Mouse (Mus musculus) left cerebral cortex, adult 11 months (tissue): ENCODE data around the gene Tnip2.

ENCODE experiments used
- DNase-seq: peaks from one replicate; pipeline ENCODE4 v3.0.0; 2022; ENCODE audit warnings: low spot score

The Tnip2 gene

DNA sequence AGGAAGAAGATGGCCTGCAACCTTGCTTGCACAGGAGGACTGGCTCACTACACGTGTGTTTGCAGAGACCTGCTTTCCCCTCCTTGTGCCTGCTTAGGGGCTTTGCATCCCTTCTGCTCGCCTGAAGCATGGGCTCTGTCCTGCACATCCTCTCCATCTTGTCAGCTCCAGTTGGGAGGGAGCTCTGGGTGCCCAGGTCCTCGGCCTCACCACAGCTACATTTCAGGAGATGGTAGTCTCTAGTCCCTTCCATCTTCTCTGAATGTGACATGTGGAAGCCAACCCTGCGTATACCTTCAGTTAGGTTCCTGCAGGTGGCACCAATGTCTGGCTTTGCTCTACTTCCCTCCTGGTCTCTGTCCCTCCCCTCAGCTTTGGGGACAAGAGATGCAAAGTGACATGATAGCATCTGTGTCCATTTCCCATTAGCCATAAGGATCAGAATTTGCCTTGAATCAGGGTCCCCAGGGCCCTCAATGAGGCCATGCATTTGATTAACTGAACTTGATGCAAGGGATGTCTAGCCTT lies 10.2 kb upstream of the Tnip2 start:
- no peak for DNase-seq

DNA sequence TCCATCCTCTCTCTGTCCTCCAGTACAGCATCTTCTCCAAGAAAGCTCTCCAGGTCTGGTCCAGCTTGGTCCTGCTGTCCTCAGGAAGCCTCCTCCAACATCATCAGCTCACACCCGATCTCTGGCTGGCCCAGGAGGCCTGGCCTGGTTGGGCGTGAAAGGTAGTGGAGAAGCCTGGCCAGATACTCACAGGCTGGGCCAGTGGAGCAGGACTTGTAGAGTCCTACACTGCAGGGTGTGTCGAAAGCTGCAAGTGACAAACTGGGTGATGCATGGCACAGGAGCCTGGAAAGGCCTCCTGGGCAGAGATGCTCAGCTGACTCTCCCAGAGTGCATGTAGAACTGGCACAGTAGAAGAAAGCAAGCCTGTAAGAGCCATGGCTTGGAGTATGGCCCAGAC lies 7.5 kb upstream of the Tnip2 start:
- DNase-seq = no peak

GRCm38 (mm10) chr5:34520458-34521209 lies 6.8 kb upstream of the Tnip2 start:
- DNase-seq = no peak

DNA sequence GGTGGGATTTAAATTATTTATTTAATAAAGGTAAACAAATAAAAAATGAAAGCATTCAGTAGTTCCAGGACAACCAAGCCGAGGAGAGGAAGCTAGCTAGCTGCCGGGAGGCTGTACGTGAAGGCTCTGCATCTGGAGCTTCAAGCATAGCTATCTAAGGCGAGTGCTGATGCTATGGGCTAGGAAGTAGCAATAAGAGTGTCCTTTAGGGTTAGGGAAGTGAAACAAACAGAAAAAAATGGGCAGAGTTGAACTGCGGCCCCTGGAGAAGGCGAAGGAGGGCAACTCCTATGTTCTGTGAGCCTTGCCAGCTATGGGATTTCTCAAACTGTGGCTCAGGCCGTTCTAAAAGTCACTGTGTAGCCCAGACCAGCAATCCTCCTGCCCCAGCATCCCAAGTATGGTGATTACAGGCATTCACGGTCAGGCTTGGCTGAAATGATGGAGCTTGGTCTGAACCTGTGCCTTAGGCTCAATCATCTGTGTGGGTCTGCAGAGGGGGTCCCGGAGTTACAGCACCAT lies 5.7 kb upstream of the Tnip2 start:
- DNase-seq = no peak

DNA sequence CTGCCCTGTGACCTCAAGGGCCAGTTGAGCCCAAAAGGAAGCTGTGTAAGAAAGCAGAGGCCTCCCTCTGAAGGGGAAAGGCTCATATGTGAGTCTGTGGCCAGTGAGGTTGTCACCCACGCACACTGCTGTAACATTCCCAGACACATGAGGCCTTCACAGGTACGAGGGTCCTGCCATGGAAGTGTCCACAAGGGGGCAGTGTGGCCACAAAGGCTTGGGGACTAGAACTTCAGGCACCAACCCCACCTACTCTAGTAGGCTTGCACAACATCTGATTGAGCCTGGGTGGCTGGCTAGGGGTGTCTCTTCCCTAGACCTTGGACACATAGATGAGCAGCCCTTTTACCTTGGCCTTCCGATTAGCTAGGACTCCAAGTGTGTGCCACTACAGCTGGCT lies 4.1 kb upstream of the Tnip2 start:
- DNase-seq = peak; percentile 68

- no peak for DNase-seq
These were observed 1.3 kb upstream of the Tnip2 start for GRCm38 (mm10) chr5:34515096-34515495.

DNA sequence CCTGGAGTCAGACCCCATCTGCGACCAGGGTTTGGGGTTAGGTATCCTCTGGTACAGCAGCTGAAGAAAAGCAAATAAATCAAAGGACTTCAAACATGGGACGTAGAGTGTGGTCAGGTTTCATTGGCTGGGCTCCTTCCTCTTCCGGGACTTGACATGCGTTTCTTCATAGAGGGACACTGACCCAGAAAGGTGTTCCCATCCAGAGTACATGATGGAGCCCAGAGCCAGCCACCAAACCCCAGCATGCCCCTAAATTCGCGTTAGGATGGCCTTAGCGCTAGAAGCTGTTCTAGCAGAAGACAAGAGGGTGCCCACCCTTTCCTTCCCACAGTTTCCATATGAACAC lies 401 bp upstream of the Tnip2 start:
- DNase-seq = no peak

GRCm38 (mm10) chr5:34512486-34512885 lies 1.3 kb downstream of the Tnip2 start:
- DNase-seq = no peak

DNA sequence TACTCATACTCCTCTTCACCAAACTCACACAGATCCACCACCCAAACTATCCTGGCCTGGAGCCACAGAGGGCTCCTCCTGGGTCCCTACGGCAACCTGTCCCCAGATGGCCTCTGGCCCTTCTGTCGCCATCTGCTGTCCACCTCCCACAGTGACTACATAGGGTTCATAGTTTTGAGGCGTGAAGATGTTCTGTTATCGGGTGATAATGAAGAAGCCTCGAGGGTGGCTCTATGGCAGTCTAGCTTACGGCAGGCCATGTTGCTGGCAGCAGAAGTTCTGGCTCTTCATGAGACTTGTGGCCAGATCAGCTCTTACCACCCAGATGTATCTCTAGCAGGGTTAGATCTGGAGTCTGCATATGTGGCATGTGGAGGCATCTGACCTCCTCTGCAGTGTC lies 11.0 kb downstream of the Tnip2 start:
- no peak for DNase-seq

GRCm38 (mm10) chr5:34502411-34502810 lies 11.4 kb downstream of the Tnip2 start:
- DNase-seq = no peak

GRCm38 (mm10) chr5:34501588-34501987 lies 12.2 kb downstream of the Tnip2 start:
- no peak for DNase-seq

DNA sequence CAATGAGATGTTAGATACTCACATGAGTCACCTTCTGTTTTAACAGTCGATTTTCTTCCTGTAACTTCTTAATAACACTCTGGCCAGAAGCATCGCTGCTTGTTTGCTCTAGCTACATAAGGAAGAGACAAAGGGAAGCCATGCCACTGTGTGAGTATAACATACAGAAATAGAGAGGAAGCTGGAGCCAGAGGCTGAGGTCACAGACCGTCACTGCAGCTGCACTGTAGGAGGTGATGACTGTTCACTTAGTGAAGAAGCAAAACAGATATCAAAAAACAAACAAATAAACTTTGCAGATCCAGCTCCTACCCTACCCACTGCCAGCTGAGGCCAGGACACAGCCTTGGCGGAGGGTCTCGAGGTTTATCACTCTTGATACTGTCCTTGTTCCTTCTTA lies 12.9 kb downstream of the Tnip2 start:
- no peak for DNase-seq

- no peak for DNase-seq
These were observed 17.0 kb downstream of the Tnip2 start for GRCm38 (mm10) chr5:34496745-34497144.

- DNase-seq = no peak
These were observed 24.4 kb downstream of the Tnip2 start for GRCm38 (mm10) chr5:34489418-34489787.

GRCm38 (mm10) chr5:34488741-34489417 lies 24.9 kb downstream of the Tnip2 start:
- DNase-seq = no peak

- DNase-seq = peak; percentile 28
These were observed 26.3 kb downstream of the Tnip2 start for GRCm38 (mm10) chr5:34487320-34488090.

DNA sequence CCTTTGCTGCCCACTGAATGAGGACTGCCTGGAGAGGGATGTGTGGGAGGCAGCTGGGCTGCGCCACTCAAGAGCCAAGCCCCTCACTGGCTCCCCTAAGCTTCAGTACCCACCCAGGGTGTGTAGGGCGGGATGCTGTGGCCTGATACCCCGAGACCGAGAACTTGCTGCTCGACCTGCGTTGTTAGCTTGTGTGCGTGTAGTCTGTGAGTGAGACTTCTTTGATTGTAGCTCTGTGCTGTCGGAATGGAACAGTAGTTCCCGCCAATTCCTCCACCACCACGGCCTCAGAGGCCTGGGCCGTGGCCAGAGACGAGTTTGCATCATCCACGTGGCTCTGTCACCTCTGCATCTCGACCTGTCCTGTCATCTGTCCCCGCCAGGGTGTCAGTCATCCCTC lies 28.1 kb downstream of the Tnip2 start:
- no peak for DNase-seq

- DNase-seq = no peak
These were observed 32.9 kb downstream of the Tnip2 start for GRCm38 (mm10) chr5:34480926-34481325.

GRCm38 (mm10) chr5:34468039-34468775 lies 45.6 kb downstream of the Tnip2 start:
- no peak for DNase-seq

DNA sequence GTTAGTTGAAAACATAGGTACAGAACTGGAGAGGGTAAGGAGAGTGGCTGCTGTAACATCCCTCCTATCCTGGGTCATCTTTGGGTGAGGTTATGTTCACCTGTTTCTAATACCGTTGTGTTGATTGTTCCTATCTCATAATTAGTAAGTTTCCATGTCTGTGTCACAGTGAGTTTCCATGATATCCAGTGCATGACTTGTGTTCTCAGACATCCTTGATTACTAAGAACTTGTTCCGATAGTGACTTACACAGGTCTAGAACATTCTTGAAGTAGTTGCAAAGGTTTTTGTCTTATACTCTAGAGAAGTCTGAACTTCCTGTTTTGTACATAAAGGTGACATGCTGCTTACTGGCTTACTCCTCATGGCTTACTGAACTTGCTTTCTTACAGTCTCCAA lies 47.1 kb downstream of the Tnip2 start:
- no peak for DNase-seq

GRCm38 (mm10) chr5:34466079-34466478 lies 47.7 kb downstream of the Tnip2 start:
- no peak for DNase-seq

DNA sequence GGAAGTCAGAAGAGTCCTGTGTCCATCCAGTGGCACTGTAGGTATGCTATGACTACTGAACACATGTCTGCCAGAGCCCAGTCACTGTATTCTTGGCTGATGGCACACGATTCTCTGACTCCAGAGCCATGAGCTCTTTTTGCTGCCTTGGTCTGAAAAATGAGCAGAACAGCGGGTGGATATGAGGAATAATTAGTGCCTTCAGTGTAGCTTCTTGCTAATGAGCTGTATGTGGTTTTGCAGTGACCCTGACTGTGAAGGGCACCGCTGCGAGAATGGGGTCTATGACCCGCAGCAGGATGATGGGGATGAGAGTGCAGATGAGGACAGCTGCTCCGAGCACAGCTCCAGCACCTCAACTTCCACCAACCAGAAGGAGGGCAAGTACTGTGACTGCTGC lies 52.0 kb downstream of the Tnip2 start:
- DNase-seq = no peak
